Mouse (Mus musculus) G1E (cell line): ENCODE data around the gene Ogfod3.

Experiments
- CTCF ChIP-seq: IDR thresholded peaks from 2 replicates; pipeline ENCODE4 v1.5.1; 2012; ENCODE audit warnings: low read depth, low read length, inconsistent platforms, mixed read lengths
- GATA1 ChIP-seq: IDR thresholded peaks from 2 replicates; pipeline ENCODE4 v1.6.1; 2012; ENCODE audit warnings: borderline replicate concordance, low read length, inconsistent platforms, mixed read lengths
- POLR2AphosphoS5 ChIP-seq: IDR thresholded peaks from 2 replicates; pipeline ENCODE4 v1.6.1; 2012; ENCODE audit warnings: low read depth, low read length, inconsistent platforms; ENCODE audit not compliant: insufficient replicate concordance
- TAL1 ChIP-seq: conservative IDR thresholded peaks from 2 replicates; pipeline ENCODE4 v1.6.1; 2012; ENCODE audit warnings: low read depth, low read length, inconsistent platforms, mixed read lengths

- no peak for TF ChIP-seq CTCF
- TF ChIP-seq POLR2AphosphoS5, result no peak
- no peak for TF ChIP-seq GATA1
- TF ChIP-seq TAL1, result peak; percentile 75
Observed at GRCm38 (mm10) chr11:121239669-121240068, 35.2 kb upstream of the Ogfod3 start.
